Mouse (Mus musculus) MEL (cell line): ENCODE measurements around the gene Unc45a. TPM values are rescaled to one million over a fixed set of nuclear protein-coding genes. Genes with fewer than 3 reads are reported as not detected.
A peak's percentile ranks its signal among the peaks of the same experiment; 100 is the strongest.

ENCODE experiments used
- DNase-seq: peaks from one replicate; pipeline ENCODE4 v3.0.0; 2011; ENCODE audit warnings: low read depth, low spot score
- H3K27ac ChIP-seq: 2 replicates; pipeline ENCODE4 v1.5.1; 2012; ENCODE audit warnings: low read depth, mild to moderate bottlenecking, control low read depth, low read length, moderate library complexity; ENCODE audit not compliant: control insufficient read depth
- H3K27me3 ChIP-seq, 2 experiments: fragments of 150-350 bp in 1 of 2; sonication (generic) in 1 of 2; 2 replicates each; pipeline ENCODE4 v1.6.1; 2012; ENCODE audit warnings: low read length in 2 of 2, mild to moderate bottlenecking in 2 of 2, improper control_type of control experiment in 1 of 2, moderate library complexity in 1 of 2; ENCODE audit not compliant: insufficient read depth in 2 of 2, control insufficient read depth in 1 of 2
- H3K36me3 ChIP-seq, 2 experiments: 2 replicates each; pipeline ENCODE4 v1.6.1; 2012 to 2014; ENCODE audit warnings: low read length in 2 of 2, improper control_type of control experiment in 1 of 2, inconsistent platforms in 1 of 2, mild to moderate bottlenecking in 1 of 2; ENCODE audit not compliant: insufficient read depth in 2 of 2, control insufficient read depth in 1 of 2
- H3K4me1 ChIP-seq, 2 experiments: fragments of 150-350 bp in 1 of 2; sonication (generic) in 1 of 2; 2 replicates each; pipeline ENCODE4 v1.6.1; 2012; ENCODE audit warnings: low read length in 2 of 2, improper control_type of control experiment in 1 of 2, mild to moderate bottlenecking in 1 of 2; ENCODE audit not compliant: insufficient read depth in 2 of 2, control insufficient read depth in 1 of 2
- H3K4me3 ChIP-seq, 2 experiments: fragments of 150-350 bp in 1 of 2; sonication (generic) in 1 of 2; 2 replicates each; pipeline ENCODE4 v1.5.1; 2012; ENCODE audit warnings: low read depth in 2 of 2, low read length in 2 of 2, mild to moderate bottlenecking in 2 of 2, moderate library complexity in 2 of 2, control low read depth in 1 of 2, improper control_type of control experiment in 1 of 2; ENCODE audit not compliant: control insufficient read depth in 1 of 2, insufficient read depth in 1 of 2
- H3K79me2 ChIP-seq: 2 replicates; pipeline ENCODE4 v1.6.1; 2012; ENCODE audit warnings: mild to moderate bottlenecking, low read length, moderate library complexity; ENCODE audit not compliant: control insufficient read depth, poor library complexity, insufficient read depth
- H3K9ac ChIP-seq: 2 replicates; pipeline ENCODE4 v1.6.1; 2012; ENCODE audit warnings: low read depth, mild to moderate bottlenecking, control low read depth, low read length, moderate library complexity; ENCODE audit not compliant: control insufficient read depth, poor library complexity, severe bottlenecking
- H3K9me3 ChIP-seq: fragments of 150-350 bp; sonication (generic); replicated peaks from 2 replicates; pipeline ENCODE4 v1.6.1; 2012; ENCODE audit warnings: mild to moderate bottlenecking, low read length, improper control_type of control experiment, moderate library complexity; ENCODE audit not compliant: insufficient read depth
- CHD1 ChIP-seq: IDR thresholded peaks from 2 replicates; pipeline ENCODE4 v1.6.1; 2012; ENCODE audit warnings: low read depth, mild to moderate bottlenecking, inconsistent platforms, low read length, improper control_type of control experiment
- CHD2 ChIP-seq: IDR thresholded peaks from 2 replicates; pipeline ENCODE4 v1.6.1; 2011; ENCODE audit warnings: low read length, improper control_type of control experiment
- E2F4 ChIP-seq: IDR thresholded peaks from 2 replicates; pipeline ENCODE4 v1.6.1; 2011; ENCODE audit warnings: low read depth, low read length, improper control_type of control experiment, borderline replicate concordance
- ETS1 ChIP-seq: IDR thresholded peaks from 2 replicates; pipeline ENCODE4 v1.6.1; 2012; ENCODE audit warnings: low read depth, mild to moderate bottlenecking, inconsistent platforms, low read length, improper control_type of control experiment, moderate library complexity
- HCFC1 ChIP-seq: IDR thresholded peaks from 2 replicates; pipeline ENCODE4 v1.6.1; 2012; ENCODE audit warnings: low read depth, mild to moderate bottlenecking, inconsistent platforms, low read length, improper control_type of control experiment, moderate library complexity
- JUND ChIP-seq: IDR thresholded peaks from 2 replicates; pipeline ENCODE4 v1.6.1; 2011; ENCODE audit warnings: low read depth, mild to moderate bottlenecking, improper control_type of control experiment, low read length
- KAT2A ChIP-seq: conservative IDR thresholded peaks from 2 replicates; pipeline ENCODE4 v1.6.1; 2012; ENCODE audit warnings: low read depth, low read length, improper control_type of control experiment, inconsistent platforms
- MAX ChIP-seq: IDR thresholded peaks from 2 replicates; pipeline ENCODE4 v1.6.1; 2011; ENCODE audit warnings: low read length, improper control_type of control experiment
- MAZ ChIP-seq: IDR thresholded peaks from 2 replicates; pipeline ENCODE4 v1.6.1; 2012; ENCODE audit warnings: low read depth, mild to moderate bottlenecking, inconsistent platforms, low read length, improper control_type of control experiment
- MEF2A ChIP-seq: IDR thresholded peaks from 2 replicates; pipeline ENCODE4 v1.6.1; 2014; ENCODE audit warnings: low read depth, mild to moderate bottlenecking, inconsistent platforms, low read length, improper control_type of control experiment; ENCODE audit not compliant: poor library complexity, insufficient replicate concordance, severe bottlenecking; ENCODE audit errors: extremely low read depth
- MXI1 ChIP-seq: IDR thresholded peaks from 2 replicates; pipeline ENCODE4 v1.6.1; 2011; ENCODE audit warnings: mild to moderate bottlenecking, low read depth, low read length, improper control_type of control experiment
- MYC ChIP-seq: IDR thresholded peaks from 2 replicates; pipeline ENCODE4 v1.6.1; 2011; ENCODE audit warnings: low read depth, mild to moderate bottlenecking, low read length, improper control_type of control experiment, moderate library complexity
- NRF1 ChIP-seq: IDR thresholded peaks from 2 replicates; pipeline ENCODE4 v1.6.1; 2014; ENCODE audit warnings: low read depth, mild to moderate bottlenecking, inconsistent platforms, low read length, improper control_type of control experiment, moderate library complexity; ENCODE audit not compliant: poor library complexity, insufficient read depth, severe bottlenecking
- POLR2A ChIP-seq, 2 experiments: IDR thresholded peaks; 2 replicates each; pipeline ENCODE4 v1.6.1; 2011 to 2012; ENCODE audit warnings: low read length in 2 of 2, mild to moderate bottlenecking in 2 of 2, control low read depth in 1 of 2, improper control_type of control experiment in 1 of 2, low read depth in 1 of 2, moderate library complexity in 1 of 2; ENCODE audit not compliant: control insufficient read depth in 1 of 2, insufficient read depth in 1 of 2, poor library complexity in 1 of 2
- POLR2AphosphoS2 ChIP-seq: IDR thresholded peaks from 2 replicates; pipeline ENCODE4 v1.6.1; 2011; ENCODE audit warnings: low read length, improper control_type of control experiment
- RCOR1 ChIP-seq: IDR thresholded peaks from 2 replicates; pipeline ENCODE4 v1.6.1; 2012; ENCODE audit warnings: low read depth, mild to moderate bottlenecking, inconsistent platforms, low read length, improper control_type of control experiment
- TBP ChIP-seq: IDR thresholded peaks from 2 replicates; pipeline ENCODE4 v1.8.0; 2011; ENCODE audit warnings: low read depth, low read length, improper control_type of control experiment
- ZC3H11A ChIP-seq: IDR thresholded peaks from 2 replicates; pipeline ENCODE4 v1.6.1; 2012; ENCODE audit warnings: low read depth, mild to moderate bottlenecking, inconsistent platforms, low read length, improper control_type of control experiment
- ZKSCAN1 ChIP-seq: IDR thresholded peaks from 2 replicates; pipeline ENCODE4 v1.6.1; 2012; ENCODE audit warnings: low read depth, mild to moderate bottlenecking, inconsistent platforms, low read length, improper control_type of control experiment, moderate library complexity
- ZNF384 ChIP-seq: IDR thresholded peaks from 2 replicates; pipeline ENCODE4 v1.6.1; 2012; ENCODE audit warnings: low read depth, mild to moderate bottlenecking, inconsistent platforms, low read length, improper control_type of control experiment
- polyA plus RNA-seq, 2 experiments: library from polyadenylated mRNA; stranded (reverse) in 1 of 2; unstranded in 1 of 2; fragments of >175 nt in 1 of 2; fragments of >200 nt in 1 of 2; gene quantifications; 2 replicates each; pipeline versions ENCODE4 v1.2.1 to v1.2.4; 2012; ENCODE audit warnings: low replicate concordance in 2 of 2, low read depth in 1 of 2; ENCODE audit not compliant: insufficient read length in 2 of 2, insufficient read depth in 1 of 2, missing spikeins in 1 of 2
- total RNA-seq: library from RNA; depleted of rRNA; stranded (reverse); fragments of 300-350 nt; gene quantifications from 2 replicates; pipeline ENCODE4 v1.2.3, GENCODE M21; 2012

The Unc45a gene
- total and polyA plus RNA-seq, 3 experiments, result 26.1 to 28.2 TPM; not detected in 1

GRCm38 (mm10) chr7:80294062-80294763 is 46.6 kb downstream of the Unc45a start, which contains the start of gene Prc1 (continued):
- TF ChIP-seq RCOR1 (no peak), E2F4 (peak; percentile 90), POLR2A (IDR thresholded peaks at IDR 0.05; ENCODE audit: control insufficient read depth in 1 of 2, insufficient read depth in 1 of 2, low read depth in 1 of 2, low read length in 2 of 2, poor library complexity in 1 of 2) (peak; percentile 89 to 97), TBP (peak; percentile 75), MYC (peak; percentile 32; the same call in 1 of the 2 replicates), KAT2A (peak; percentile 51; the same call in 1 of the 2 replicates), ETS1 (peak; percentile 54), ZNF384 (0 out of 2 replicates have a peak, but pooled peaks have one; percentile 15), ZC3H11A (0 out of 2 replicates have a peak, but pooled peaks have one; percentile 6), NRF1 (peak; percentile 80), ZKSCAN1 (no peak), HCFC1 (peak; percentile 73), CHD2 (0 out of 2 replicates have a peak, but pooled peaks have one; percentile 35)
- TF ChIP-seq, all 39 proteins: peak for 22

GRCm38 (mm10) chr7:80287736-80288135 is 53.1 kb downstream of the Unc45a start:
- no peak overlapping the region for H3K4me3 ChIP-seq
- no peaks in the 10 kb centered on the region for H3K27me3 ChIP-seq
- H3K4me1 ChIP-seq, result no peaks in the 10 kb centered on the region
- no peak for DNase-seq
- TF ChIP-seq MAX (no peak), CHD1 (no peak), POLR2AphosphoS2 (no peak), ZC3H11A (no peak), MXI1 (no peak), JUND (no peak), POLR2A (IDR thresholded peaks at IDR 0.05; ENCODE audit: control insufficient read depth in 1 of 2, insufficient read depth in 1 of 2, low read depth in 1 of 2, low read length in 2 of 2, poor library complexity in 1 of 2) (no peak), MEF2A (no peak), MAZ (no peak), ETS1 (no peak)
- no peaks in the 10 kb centered on the region for H3K9me3 ChIP-seq
- no peaks in the 10 kb centered on the region for H3K79me2 ChIP-seq
- no peak overlapping the region for H3K27ac ChIP-seq
- no peak overlapping the region for H3K9ac ChIP-seq
- H3K36me3 ChIP-seq, result peaks cover 0 to 15% of the 10 kb centered on the region in 2 experiments; a peak in 2 of 4 replicates
